Mouse (Mus musculus) ES-Bruce4 (cell line): ENCODE measurements around the gene Fndc3b.

Experiments used
- CTCF ChIP-seq: IDR thresholded peaks from one replicate; pipeline ENCODE4 v1.8.1; 2011; ENCODE audit warnings: low read depth, low read length
- EP300 ChIP-seq: IDR thresholded peaks from 2 replicates; pipeline ENCODE4 v1.6.1; 2011; ENCODE audit warnings: low read depth, low read length; ENCODE audit not compliant: insufficient read depth
- POLR2A ChIP-seq: IDR thresholded peaks from one replicate; pipeline ENCODE4 v1.8.1; 2011; ENCODE audit warnings: low read length; ENCODE audit not compliant: insufficient read depth

GRCm38 (mm10) chr3:27424049-27424667 lies 286.9 kb downstream of the Fndc3b start:
- TF ChIP-seq EP300 = no peak
- TF ChIP-seq CTCF = no peak
- no peak for TF ChIP-seq POLR2A
